Mouse (Mus musculus) hindlimb bud, embryonic 11.5 days (tissue): Measurements from ENCODE around the gene Mgll.
A peak's percentile ranks its signal among the peaks of the same experiment; 100 is the strongest.

Experiments
- DNase-seq: peaks from one replicate; pipeline ENCODE4 v3.0.0-alpha.2; 2012; ENCODE audit warnings: low read depth, low spot score; ENCODE audit errors: extremely low spot score

Mgll gene

DNA sequence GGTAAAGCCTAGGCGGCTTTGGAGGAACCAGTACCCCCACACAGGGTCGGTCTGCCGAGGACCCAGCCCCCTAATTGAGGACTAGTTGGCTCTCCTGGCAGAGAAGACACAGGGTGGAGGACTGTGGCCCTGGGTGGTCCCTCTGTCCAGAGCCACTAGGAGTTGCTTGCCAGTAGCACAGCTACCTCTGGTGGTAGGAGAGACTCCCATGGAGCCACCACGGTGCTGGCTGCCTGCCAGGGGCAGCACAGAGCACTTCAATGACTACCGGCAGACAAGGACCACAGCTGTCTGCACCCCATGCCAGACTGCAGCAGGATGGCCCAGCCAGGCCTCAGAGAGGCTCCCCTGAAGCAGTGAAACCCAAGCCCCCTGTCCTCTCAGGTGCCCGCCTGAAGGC is 102.3 kb downstream of the Mgll start:
- DNase-seq: no peak

DNA sequence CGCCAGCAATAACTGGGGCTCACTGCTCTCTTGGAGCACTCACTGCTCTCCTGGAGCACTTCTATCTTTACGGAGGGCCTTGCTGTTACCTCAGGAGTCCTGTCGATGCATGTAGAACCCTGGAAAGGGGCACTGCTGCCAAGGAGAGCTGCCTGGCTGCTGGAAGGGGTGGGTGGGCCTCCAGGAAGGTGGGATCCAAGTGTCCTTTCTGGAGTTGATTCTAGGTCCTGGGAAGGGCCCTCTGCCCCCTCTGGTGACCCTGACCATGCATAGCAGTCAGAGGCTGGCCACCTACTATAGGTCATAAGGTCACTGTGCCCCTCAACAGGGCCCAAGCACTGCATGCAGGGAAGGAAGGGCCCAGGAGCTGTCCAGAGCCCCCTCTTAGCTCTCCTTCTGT is 102.8 kb downstream of the Mgll start:
- DNase-seq: no peak

DNA sequence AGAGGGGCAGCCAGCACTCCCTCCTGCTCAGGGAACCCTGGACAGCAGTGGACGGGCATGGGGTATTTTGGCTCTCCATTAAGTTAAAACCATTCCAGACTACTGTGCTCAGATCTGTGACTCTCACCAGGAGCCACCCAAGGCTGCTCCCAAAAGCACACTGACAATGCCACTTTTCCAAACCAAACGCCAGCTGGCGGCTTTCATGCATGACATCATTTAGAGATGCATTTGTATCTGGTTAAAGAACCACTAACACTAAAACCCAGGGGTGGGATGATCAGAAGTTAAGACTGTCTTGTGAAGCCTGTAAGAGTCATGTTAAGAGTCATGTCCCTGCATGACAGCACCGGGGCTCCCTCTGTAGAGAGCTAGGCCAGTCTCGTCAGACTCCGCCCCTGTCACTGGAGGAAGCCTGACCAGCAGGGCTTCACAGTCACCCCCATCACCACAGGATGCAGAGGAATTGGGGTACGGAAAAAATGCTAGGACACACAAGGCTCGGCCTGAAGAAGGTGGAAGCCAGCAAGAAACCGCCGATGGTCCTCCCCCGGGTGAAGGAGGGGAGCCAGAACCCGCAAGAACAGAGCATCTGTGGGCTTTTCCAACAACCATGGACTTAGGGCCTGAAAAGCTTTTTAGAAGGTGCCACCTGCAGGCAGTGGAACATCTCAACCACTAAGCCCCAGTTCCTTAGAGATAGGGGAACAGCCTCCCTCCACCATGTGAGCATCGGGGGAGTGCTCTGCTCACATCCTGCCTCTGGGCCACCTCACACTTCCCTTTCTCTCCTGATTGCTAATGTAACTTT is 103.4 kb downstream of the Mgll start:
- no peak for DNase-seq

- no peak for DNase-seq
These were observed 104.2 kb downstream of the Mgll start for GRCm38 (mm10) chr6:88828206-88829009.

DNA sequence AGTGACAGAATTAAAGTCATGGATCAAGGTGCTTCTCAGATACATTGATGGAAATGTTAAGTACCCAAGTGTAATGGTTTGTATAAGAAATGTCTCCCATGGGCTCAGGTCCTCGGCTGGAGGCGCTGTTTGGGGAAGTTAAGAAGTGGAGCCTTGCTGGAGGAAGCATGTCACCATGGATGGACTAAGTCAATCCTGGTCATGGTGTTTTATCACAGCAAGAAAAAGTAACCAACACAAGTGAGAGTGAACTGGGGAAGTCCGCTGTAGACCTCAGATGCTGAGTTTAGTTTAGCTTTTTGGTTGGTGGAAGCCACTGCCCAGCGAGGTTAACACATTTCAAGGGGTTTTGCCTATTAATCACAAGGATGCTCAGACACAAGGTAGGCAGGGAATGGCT is 105.4 kb downstream of the Mgll start:
- no peak for DNase-seq

DNA sequence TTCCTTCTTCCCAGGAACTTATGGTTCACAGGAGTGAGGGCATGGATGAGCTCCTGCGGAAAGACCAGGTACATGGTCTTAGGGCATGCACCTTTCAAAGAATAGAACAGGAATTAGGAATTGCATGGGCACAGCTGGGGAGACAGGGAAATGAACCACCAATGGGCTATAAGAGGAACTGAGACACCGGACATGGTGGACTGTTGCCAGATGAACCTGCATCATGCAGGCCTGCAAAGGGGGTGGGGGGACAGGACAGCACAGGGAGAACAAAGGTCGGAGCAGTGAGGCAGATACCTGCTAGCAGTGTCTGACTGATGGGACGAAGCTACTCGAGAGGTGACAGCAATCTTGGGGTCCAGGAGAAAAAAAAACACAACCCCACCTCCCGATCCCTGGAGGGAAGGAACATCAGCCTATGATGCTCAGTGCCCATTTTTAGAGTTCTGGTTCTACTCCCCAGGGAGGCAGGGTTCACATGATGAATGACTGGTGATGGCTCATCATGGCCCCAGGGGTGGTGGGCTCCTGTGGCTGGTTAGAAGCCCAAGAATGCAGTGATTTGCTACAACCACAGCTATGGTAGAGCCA is 106.0 kb downstream of the Mgll start:
- no peak for DNase-seq

GRCm38 (mm10) chr6:88831456-88831855 is 107.2 kb downstream of the Mgll start:
- DNase-seq: peak; percentile 28

DNA sequence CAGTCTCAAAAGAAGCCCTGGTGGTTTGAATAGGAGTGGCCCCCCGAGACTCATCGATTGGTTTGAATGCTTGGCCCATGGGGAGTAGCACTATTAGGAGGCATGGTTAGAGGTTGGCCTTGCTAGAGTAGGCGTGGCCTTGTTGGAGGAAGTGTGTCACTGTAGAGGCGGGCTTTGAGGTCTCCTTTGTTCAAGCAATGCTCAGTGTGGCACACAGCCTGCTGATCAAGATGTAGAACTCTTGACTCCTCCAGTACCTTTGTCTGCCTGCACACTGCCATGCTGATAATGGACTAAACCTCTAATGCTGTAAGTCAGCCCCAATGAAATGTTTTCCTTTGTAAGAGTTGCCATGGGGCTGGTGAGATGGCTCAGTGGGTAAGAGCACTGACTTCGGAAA is 108.5 kb downstream of the Mgll start:
- no peak for DNase-seq

DNA sequence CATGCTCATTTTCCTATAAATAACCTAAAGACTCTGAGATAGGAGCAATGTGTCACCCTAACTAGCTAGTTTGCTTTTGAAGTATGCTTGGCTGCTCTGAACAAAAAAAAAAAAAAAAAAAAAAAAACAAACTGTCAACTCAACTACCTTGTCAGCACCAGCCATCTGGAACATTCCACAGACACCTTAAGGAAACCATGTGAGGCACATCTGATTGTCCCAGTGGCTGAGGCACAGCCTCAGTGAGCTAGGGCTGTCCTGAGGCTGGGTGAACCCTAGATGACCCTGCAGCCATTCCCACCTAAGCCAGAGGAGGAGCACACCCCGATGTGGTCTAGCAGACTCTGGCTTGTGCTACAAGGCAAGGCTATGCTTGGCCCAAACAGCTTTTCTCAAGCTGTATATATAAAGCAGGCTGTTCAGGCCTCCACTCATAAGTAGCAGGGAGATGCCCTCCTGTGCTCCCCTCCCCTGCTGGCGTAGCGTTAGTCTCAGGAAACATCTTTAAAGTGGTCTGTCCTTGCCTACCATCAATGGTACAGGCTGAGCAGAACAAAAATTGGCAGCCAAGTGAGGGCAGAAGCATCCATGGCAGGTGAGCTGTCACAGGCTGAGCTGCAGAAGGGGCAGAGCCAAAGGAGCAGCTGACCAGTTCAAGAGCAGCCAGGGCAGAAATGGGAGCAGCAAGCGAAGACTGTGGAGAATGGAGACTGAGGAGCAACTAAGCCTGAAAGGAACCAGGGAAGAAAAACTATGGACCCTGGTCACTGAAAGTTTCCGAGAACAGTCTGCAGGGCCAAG is 109.3 kb downstream of the Mgll start:
- DNase-seq: no peak

DNA sequence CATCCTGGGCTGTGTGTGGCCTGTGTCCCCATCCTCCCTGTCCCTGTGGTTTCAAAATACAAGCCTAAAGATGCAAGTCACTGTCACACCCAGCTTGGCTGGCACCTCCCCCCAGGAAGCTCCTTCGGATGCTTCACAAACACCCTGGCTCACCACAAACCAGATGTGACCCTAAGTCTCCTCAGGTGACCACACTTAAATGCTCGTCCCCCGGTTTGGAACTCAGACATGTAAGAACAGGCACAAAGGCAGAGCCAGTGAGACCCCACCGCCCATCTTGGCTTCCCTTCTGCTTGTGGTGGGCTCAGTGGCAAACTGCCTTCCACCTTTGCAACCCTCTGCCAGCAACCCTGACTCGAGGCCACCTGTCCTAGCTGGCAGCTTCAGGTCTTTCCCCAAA is 110.8 kb downstream of the Mgll start:
- DNase-seq: no peak

DNA sequence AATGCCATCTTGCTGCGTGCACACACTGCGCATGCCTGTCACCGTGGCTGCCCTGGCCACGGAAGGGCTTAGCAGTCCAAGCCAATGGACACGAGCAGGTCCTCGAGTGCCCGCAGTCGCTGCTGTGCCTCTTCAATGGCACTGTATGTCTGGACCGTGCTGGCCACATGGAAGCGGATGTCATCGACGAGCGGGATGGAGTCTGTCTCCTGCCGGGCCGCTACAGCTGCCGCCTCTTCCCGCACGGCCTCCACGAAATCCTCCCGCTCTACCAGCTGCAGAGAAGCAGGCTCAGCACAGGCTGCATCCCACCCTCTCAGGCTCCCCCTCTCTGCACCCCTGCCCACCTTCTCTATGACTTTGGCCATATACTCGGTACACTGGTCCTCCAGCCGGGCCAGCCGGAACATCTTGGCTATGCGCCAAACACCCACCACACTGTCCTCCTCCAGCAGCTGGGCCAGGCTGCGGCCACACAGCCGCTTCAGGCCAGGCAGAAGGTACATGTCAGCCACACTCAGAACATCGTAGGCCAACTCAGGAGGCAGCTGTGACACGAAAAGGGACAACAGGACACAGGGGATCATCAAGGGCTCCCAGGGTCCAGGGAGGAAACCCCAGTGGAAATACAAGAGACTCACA is 112.1 kb downstream of the Mgll start:
- DNase-seq: no peak

DNA sequence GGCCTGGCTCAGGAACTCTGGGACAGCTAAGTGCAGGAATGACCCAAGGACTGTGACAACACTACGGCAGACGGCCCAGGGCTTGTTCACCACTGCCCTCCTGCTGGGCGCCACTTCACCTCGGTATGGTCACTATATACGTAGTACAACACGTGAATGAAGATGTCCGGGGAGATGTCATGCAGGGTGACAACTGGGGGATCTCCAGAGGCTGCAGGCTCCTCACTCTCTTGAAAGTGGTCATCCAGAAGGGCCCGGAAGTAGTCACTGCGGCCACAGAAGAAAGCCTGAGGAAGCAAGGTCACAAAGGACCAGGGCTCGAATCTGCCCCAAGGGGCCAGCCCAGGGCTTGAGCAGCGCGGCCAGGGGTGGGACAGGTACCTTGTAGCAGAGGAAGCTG is 113.8 kb downstream of the Mgll start:
- no peak for DNase-seq

GRCm38 (mm10) chr6:88838613-88839012 is 114.4 kb downstream of the Mgll start:
- no peak for DNase-seq

- DNase-seq: no peak
These were observed 115.1 kb downstream of the Mgll start for GRCm38 (mm10) chr6:88839135-88839970.

DNA sequence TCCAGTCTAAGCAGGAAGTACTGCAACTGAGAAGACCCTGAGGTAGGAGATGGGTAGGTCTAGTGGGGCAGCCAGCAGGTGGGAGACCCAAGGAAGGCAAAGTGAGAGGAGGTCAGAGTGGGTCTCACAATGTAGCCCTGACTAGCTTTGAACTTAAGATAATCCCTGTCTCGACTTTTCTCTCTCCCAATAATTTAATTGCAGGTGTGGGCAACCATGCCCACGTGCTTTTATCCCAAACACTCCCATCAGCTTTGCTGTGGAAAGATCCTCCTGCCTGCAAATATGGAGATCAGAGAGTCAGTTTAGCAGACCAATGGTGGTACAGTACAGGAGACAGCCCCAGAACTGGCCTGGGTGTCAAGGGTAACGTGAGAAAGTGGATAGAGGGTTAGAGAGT is 116.0 kb downstream of the Mgll start:
- no peak for DNase-seq

- no peak for DNase-seq
These were observed 116.7 kb downstream of the Mgll start for GRCm38 (mm10) chr6:88840791-88841513.

GRCm38 (mm10) chr6:88841514-88841780 is 117.2 kb downstream of the Mgll start:
- no peak for DNase-seq

GRCm38 (mm10) chr6:88841781-88842689 is 117.8 kb downstream of the Mgll start, which contains the start of gene Abtb1:
Abtb1 (minus strand) TSS chr6:88841984.
- peak; percentile 98 for DNase-seq
